Mouse (Mus musculus): ENCODE measurements around the gene Polr3g. TPM values are rescaled to one million over a fixed set of nuclear protein-coding genes. Genes with fewer than 3 reads are reported as not detected.
"Not testable (repeated sequence)": the region's sequence is repeated elsewhere in the genome, so short reads cannot be mapped to it uniquely, and the experiment has no call there.

Polr3g gene
- polyA plus RNA-seq, 1 experiment from 2014 or later = 13.7 TPM

DNA sequence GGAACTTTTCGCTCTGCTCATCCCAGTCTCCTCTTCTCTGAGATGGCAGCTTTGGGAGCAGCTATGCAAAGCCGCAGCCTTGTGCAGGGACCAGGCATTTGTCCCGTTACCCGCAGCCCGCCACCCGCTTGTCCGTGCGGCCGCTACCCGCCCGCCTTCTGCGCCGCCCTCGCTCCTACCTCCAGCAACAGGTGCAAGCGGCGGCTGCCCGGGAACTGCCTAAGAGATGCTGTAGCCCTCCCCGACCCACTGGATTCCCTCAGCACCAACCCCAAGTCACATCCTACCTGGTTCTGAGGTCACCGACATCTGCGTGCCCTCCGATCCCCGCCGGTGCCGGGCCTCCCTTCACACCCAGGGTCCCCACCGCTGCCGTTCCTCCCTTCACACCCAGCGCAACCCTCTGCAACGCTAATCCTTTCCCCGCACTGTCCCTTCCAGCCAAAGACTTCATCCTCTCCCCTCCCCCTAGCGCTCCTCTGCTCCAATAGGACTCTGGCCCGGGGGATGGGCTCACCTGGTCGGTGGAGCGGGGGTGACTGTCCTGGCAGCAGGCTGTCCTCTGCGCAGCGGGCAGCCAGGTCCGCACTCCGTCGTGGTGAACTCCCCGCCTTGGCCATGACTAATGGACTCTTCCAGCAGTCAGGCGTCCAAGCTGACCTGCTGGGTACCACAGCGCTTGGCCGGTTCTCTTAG lies 77.9 kb downstream of the Polr3g start, which contains the start of gene Adgrv1:
Gene Adgrv1 (minus strand): TSS at position 435 of the 696 bp plus-strand sequence.
- 1% methylated on average over 42 of the region's 42 CpGs for WGBS
- Histone ChIP-seq H3K4me2 (replicated peaks; ENCODE audit: low read depth, low read length) (peak within 1 kb of the TSS; percentile 76), H3K4me3 (ENCODE audit: low read depth, low read length) (peak within 1 kb of the TSS; percentile 36), H3K36me3 (ENCODE audit: control insufficient read depth, insufficient read depth, low read length) (no peaks in the 10 kb centered on the region), H3K27me3 (ENCODE audit: control insufficient read depth, insufficient read depth, low read length) (no peaks in the 10 kb centered on the region), H3K4me1 (ENCODE audit: control insufficient read depth, insufficient read depth, low read length) (no peaks in the 10 kb centered on the region), H3K9me3 (ENCODE audit: control insufficient read depth, low read depth, low read length) (no peaks in the 10 kb centered on the region), H3K27ac (ENCODE audit: low read length) (no peak within 1 kb of the TSS), H3K9ac (replicated peaks; ENCODE audit: low read depth, low read length) (no peak within 1 kb of the TSS)
- peak; percentile 99 for ATAC-seq (ENCODE audit: insufficient number of reproducible peaks, insufficient read depth, low FRiP score, low read depth)

DNA sequence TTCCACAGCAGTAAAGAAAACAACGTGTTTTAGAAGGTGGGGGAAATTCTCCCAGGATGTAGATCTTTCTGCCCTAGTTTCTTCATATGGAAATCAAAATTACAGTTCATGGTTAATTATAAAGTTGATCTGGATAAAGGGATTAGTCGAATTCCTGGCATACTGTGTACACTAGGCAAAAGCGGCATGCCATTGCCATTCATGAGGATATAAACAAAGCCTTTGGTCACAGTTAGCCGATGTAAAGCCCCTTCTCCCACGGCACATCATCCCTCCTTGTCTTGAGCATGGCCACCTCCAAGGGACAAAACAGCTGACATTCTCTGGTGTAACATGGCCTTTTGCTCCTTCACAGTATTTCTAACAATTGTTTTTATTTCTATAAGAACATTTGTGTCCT lies 80.2 kb downstream of the Polr3g start:
- H3K36me3 ChIP-seq (ENCODE audit: control insufficient read depth, insufficient read depth, low read length) = no peaks in the 10 kb centered on the region
- ATAC-seq (ENCODE audit: insufficient number of reproducible peaks, insufficient read depth, low FRiP score, low read depth) = no peak
- H3K9me3 ChIP-seq (ENCODE audit: control insufficient read depth, low read depth, low read length) = no peaks in the 10 kb centered on the region
- 69% methylated on average over 5 of the region's 5 CpGs for WGBS
- no peak overlapping the region for H3K4me2 ChIP-seq (replicated peaks; ENCODE audit: low read depth, low read length)
- no peak overlapping the region for H3K4me3 ChIP-seq (ENCODE audit: low read depth, low read length)
- no peaks in the 10 kb centered on the region for H3K4me1 ChIP-seq (ENCODE audit: control insufficient read depth, insufficient read depth, low read length)
- H3K9ac ChIP-seq (replicated peaks; ENCODE audit: low read depth, low read length) = no peak overlapping the region
- no peaks in the 10 kb centered on the region for H3K27me3 ChIP-seq (ENCODE audit: control insufficient read depth, insufficient read depth, low read length)
- H3K27ac ChIP-seq (ENCODE audit: low read length) = no peak overlapping the region

DNA sequence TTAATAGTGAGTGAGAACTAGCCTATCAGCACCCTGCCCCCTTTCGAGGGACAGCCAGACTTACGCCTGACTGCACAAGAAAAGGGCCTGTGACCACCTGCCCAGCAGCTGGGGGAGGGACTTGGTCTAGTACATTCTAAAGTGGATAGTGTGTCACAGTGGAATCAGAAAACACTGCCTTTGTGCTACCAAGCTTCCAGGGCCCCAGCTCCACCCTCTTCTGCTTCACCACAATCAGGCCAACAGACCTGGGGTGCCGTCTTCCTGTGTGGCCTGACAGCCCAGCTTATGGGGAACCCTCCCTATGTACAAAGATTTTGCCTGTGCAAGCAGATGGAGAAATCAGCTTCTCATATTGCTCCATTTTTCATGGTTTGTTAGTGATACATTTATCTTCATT lies 81.4 kb downstream of the Polr3g start:
- no peaks in the 10 kb centered on the region for H3K9me3 ChIP-seq (ENCODE audit: control insufficient read depth, low read depth, low read length)
- no peak overlapping the region for H3K4me3 ChIP-seq (ENCODE audit: low read depth, low read length)
- no peak for ATAC-seq (ENCODE audit: insufficient number of reproducible peaks, insufficient read depth, low FRiP score, low read depth)
- H3K27me3 ChIP-seq (ENCODE audit: control insufficient read depth, insufficient read depth, low read length) = no peaks in the 10 kb centered on the region
- H3K27ac ChIP-seq (ENCODE audit: low read length) = no peak overlapping the region
- H3K4me2 ChIP-seq (replicated peaks; ENCODE audit: low read depth, low read length) = no peak overlapping the region
- whole genome bisulfite sequencing = 75% methylated on average over 3 of the region's 3 CpGs
- H3K36me3 ChIP-seq (ENCODE audit: control insufficient read depth, insufficient read depth, low read length) = no peaks in the 10 kb centered on the region
- no peak overlapping the region for H3K9ac ChIP-seq (replicated peaks; ENCODE audit: low read depth, low read length)
- no peaks in the 10 kb centered on the region for H3K4me1 ChIP-seq (ENCODE audit: control insufficient read depth, insufficient read depth, low read length)

DNA sequence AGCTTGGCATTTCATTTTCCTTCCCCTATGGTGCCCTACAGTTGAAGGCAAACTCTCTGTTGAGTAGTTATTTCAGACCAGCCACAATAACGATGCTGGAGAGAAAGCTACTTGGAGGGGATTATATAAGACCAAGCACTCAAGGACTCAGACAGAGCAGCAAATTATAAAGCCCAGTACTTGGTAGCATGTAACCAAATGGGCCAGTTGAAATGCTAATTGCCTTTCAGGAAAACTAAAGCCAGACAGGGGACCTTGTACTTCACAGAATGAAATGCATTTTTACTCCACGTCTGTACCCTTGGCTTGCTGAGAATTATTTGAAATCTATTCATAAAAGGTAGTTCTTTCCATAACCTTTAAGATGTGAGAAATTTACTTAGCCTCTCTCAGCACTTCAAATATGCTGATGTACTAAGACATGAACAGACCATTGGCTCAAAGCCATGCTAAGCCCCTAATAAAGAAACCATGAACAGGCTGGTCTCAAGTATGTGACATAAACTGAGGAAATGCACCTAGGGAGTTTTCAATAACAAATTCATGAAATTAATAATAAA lies 82.1 kb downstream of the Polr3g start:
- Histone ChIP-seq H3K36me3 (ENCODE audit: control insufficient read depth, insufficient read depth, low read length) (no peaks in the 10 kb centered on the region), H3K4me3 (ENCODE audit: low read depth, low read length) (no peak overlapping the region), H3K4me2 (replicated peaks; ENCODE audit: low read depth, low read length) (no peak overlapping the region), H3K27ac (ENCODE audit: low read length) (no peak overlapping the region), H3K4me1 (ENCODE audit: control insufficient read depth, insufficient read depth, low read length) (no peaks in the 10 kb centered on the region), H3K9ac (replicated peaks; ENCODE audit: low read depth, low read length) (no peak overlapping the region), H3K9me3 (ENCODE audit: control insufficient read depth, low read depth, low read length) (no peaks in the 10 kb centered on the region), H3K27me3 (ENCODE audit: control insufficient read depth, insufficient read depth, low read length) (no peaks in the 10 kb centered on the region)
- 61% methylated on average over 2 of the region's 2 CpGs for WGBS
- ATAC-seq (ENCODE audit: insufficient number of reproducible peaks, insufficient read depth, low FRiP score, low read depth) = no peak

DNA sequence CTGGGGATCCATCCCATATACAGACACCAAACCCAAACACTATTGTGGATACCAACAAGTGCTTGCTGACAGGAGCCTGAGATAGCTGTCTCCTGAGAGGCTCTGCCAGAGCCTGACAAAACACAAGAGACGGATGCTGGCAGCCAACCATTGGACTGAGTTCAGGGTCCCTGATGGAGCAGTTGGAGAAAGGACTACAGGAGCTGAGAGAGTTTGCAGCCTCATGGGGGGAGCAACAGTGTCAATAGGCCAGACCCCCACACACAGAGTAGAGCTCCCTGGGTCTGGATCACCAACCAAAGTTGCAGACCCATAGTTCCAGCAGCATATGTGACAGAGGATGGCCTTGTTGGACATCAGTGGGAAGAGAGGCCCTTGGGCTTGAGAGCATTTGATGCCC lies 83.0 kb downstream of the Polr3g start:
- WGBS = 80% methylated on average over 1 of the region's 1 CpGs
- not testable (repeated sequence) for H3K4me1 ChIP-seq (ENCODE audit: control insufficient read depth, insufficient read depth, low read length); H3K27me3 ChIP-seq (ENCODE audit: control insufficient read depth, insufficient read depth, low read length); H3K9me3 ChIP-seq (ENCODE audit: control insufficient read depth, low read depth, low read length); H3K9ac ChIP-seq (replicated peaks; ENCODE audit: low read depth, low read length); H3K27ac ChIP-seq (ENCODE audit: low read length); H3K36me3 ChIP-seq (ENCODE audit: control insufficient read depth, insufficient read depth, low read length); H3K4me2 ChIP-seq (replicated peaks; ENCODE audit: low read depth, low read length); ATAC-seq (ENCODE audit: insufficient number of reproducible peaks, insufficient read depth, low FRiP score, low read depth); H3K4me3 ChIP-seq (ENCODE audit: low read depth, low read length)

Other genes starting within 250 kb of the Polr3g start
- gene Adgrv1, start 77.9 kb downstream of the Polr3g start, polyA plus RNA-seq (2014; fragmentation: Nextera tagmentation; extraction: Ambion mirVana) = 1.9 and 2.8 TPM in 2 replicates
- 30.2 and 30.3 TPM in 2 replicates for gene Lysmd3, start 53.4 kb downstream of the Polr3g start, polyA plus RNA-seq (2014; fragmentation: Nextera tagmentation; extraction: Ambion mirVana)
- 6.3 and 9.3 TPM in 2 replicates for gene Mblac2, start 328 bp upstream of the Polr3g start, polyA plus RNA-seq (2014; fragmentation: Nextera tagmentation; extraction: Ambion mirVana)
- 266 and 279 TPM in 2 replicates for gene Cetn3, start 72.1 kb upstream of the Polr3g start, polyA plus RNA-seq (2014; fragmentation: Nextera tagmentation; extraction: Ambion mirVana)